Mouse (Mus musculus): ENCODE data around the gene Fibcd1. TPM values are rescaled to one million over a fixed set of nuclear protein-coding genes. Genes with fewer than 3 reads are reported as not detected.

Fibcd1 gene
- polyA plus RNA-seq, 1 experiment: 0.54 TPM

- no peak overlapping the region for H3K4me3 ChIP-seq (ENCODE audit: control insufficient read depth, low read depth, low read length)
- TF ChIP-seq CTCF (IDR thresholded peaks at IDR 0.05; ENCODE audit: control insufficient read depth, insufficient read depth, insufficient replicate concordance, low read depth, low read length) (no peak), POLR2A (IDR thresholded peaks at IDR 0.05; ENCODE audit: control insufficient read depth, low read depth, low read length) (no peak)
- no peaks in the 10 kb centered on the region for H3K27me3 ChIP-seq (ENCODE audit: control insufficient read depth, insufficient read depth, low read length)
- H3K36me3 ChIP-seq (ENCODE audit: control insufficient read depth, insufficient read depth, low read length): no peaks in the 10 kb centered on the region
- H3K27ac ChIP-seq (ENCODE audit: control insufficient read depth, insufficient read depth, low read depth, low read length): no peak overlapping the region
- H3K4me1 ChIP-seq (ENCODE audit: control insufficient read depth, insufficient read depth, low read length): no peaks in the 10 kb centered on the region
These were observed 20.3 kb downstream of the Fibcd1 start for GRCm38 (mm10) chr2:31825469-31825911.

GRCm38 (mm10) chr2:31823933-31824730 lies 21.7 kb downstream of the Fibcd1 start:
- Histone ChIP-seq H3K36me3 (ENCODE audit: control insufficient read depth, insufficient read depth, low read length) (no peaks in the 10 kb centered on the region), H3K4me3 (ENCODE audit: control insufficient read depth, low read depth, low read length) (no peak overlapping the region), H3K27me3 (ENCODE audit: control insufficient read depth, insufficient read depth, low read length) (no peaks in the 10 kb centered on the region), H3K4me1 (ENCODE audit: control insufficient read depth, insufficient read depth, low read length) (no peaks in the 10 kb centered on the region), H3K27ac (ENCODE audit: control insufficient read depth, insufficient read depth, low read depth, low read length) (no peak overlapping the region)
- no peak for TF ChIP-seq POLR2A (IDR thresholded peaks at IDR 0.05; ENCODE audit: control insufficient read depth, low read depth, low read length)
- peak; percentile 79 for TF ChIP-seq CTCF (IDR thresholded peaks at IDR 0.05; ENCODE audit: control insufficient read depth, insufficient read depth, insufficient replicate concordance, low read depth, low read length)

GRCm38 (mm10) chr2:31822524-31823371 lies 23.1 kb downstream of the Fibcd1 start:
- Histone ChIP-seq H3K27ac (ENCODE audit: control insufficient read depth, insufficient read depth, low read depth, low read length) (no peak overlapping the region), H3K4me1 (ENCODE audit: control insufficient read depth, insufficient read depth, low read length) (no peaks in the 10 kb centered on the region), H3K27me3 (ENCODE audit: control insufficient read depth, insufficient read depth, low read length) (no peaks in the 10 kb centered on the region), H3K4me3 (ENCODE audit: control insufficient read depth, low read depth, low read length) (no peak overlapping the region), H3K36me3 (ENCODE audit: control insufficient read depth, insufficient read depth, low read length) (no peaks in the 10 kb centered on the region)
- no peak for TF ChIP-seq POLR2A (IDR thresholded peaks at IDR 0.05; ENCODE audit: control insufficient read depth, low read depth, low read length)
- no peak for TF ChIP-seq CTCF (IDR thresholded peaks at IDR 0.05; ENCODE audit: control insufficient read depth, insufficient read depth, insufficient replicate concordance, low read depth, low read length)

DNA sequence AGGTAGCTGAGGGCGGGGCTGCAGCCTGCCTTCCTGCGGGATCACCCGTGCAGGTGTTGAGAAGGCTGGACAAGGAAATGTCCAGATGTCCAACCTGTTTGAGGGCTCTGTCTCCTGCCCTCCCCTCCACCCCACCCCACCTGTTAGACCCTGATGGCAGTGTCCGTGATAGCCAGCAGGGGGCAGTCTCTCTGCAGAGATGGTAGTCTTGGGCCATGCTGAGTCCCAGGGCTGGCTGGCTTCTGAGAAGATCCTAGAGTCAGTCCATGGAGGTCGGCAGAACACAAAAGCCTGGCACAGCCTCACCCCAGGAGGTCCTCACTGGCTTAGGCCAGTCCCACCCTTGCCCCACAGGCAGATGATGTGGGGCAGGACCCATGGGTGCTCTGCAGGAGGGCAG lies 30.4 kb downstream of the Fibcd1 start:
- Histone ChIP-seq H3K4me3 (ENCODE audit: control insufficient read depth, low read depth, low read length) (no peak overlapping the region), H3K36me3 (ENCODE audit: control insufficient read depth, insufficient read depth, low read length) (no peaks in the 10 kb centered on the region), H3K27me3 (ENCODE audit: control insufficient read depth, insufficient read depth, low read length) (no peaks in the 10 kb centered on the region), H3K4me1 (ENCODE audit: control insufficient read depth, insufficient read depth, low read length) (no peaks in the 10 kb centered on the region), H3K27ac (ENCODE audit: control insufficient read depth, insufficient read depth, low read depth, low read length) (no peak overlapping the region)
- TF ChIP-seq POLR2A (IDR thresholded peaks at IDR 0.05; ENCODE audit: control insufficient read depth, low read depth, low read length): no peak
- peak; percentile 65; the same call in 1 of the 2 replicates for TF ChIP-seq CTCF (IDR thresholded peaks at IDR 0.05; ENCODE audit: control insufficient read depth, insufficient read depth, insufficient replicate concordance, low read depth, low read length)

DNA sequence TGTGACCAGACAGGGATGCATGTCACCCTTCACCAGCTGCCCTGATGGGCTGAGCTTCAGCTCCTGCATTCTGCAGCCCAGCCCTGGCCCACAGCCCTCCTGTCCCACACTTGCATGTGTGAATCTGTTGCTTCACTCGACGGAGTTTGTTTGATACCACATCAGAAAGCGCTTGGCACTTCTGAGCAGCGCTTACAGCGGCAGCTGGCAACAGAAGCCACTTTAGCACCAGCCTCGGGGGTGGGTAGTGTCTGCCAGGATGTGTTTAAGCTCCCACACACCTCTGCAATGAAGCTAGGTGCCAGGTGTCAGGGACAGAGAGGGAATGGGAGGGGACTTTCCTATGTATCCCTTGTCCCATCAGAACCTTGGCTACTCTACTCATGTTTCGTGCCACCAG lies 31.1 kb downstream of the Fibcd1 start:
- Histone ChIP-seq H3K36me3 (ENCODE audit: control insufficient read depth, insufficient read depth, low read length) (no peaks in the 10 kb centered on the region), H3K4me1 (ENCODE audit: control insufficient read depth, insufficient read depth, low read length) (no peaks in the 10 kb centered on the region), H3K27me3 (ENCODE audit: control insufficient read depth, insufficient read depth, low read length) (no peaks in the 10 kb centered on the region), H3K27ac (ENCODE audit: control insufficient read depth, insufficient read depth, low read depth, low read length) (no peak overlapping the region), H3K4me3 (ENCODE audit: control insufficient read depth, low read depth, low read length) (no peak overlapping the region)
- TF ChIP-seq POLR2A (IDR thresholded peaks at IDR 0.05; ENCODE audit: control insufficient read depth, low read depth, low read length) (no peak), CTCF (IDR thresholded peaks at IDR 0.05; ENCODE audit: control insufficient read depth, insufficient read depth, insufficient replicate concordance, low read depth, low read length) (no peak)

- H3K27me3 ChIP-seq (ENCODE audit: control insufficient read depth, insufficient read depth, low read length): no peaks in the 10 kb centered on the region
- TF ChIP-seq CTCF (IDR thresholded peaks at IDR 0.05; ENCODE audit: control insufficient read depth, insufficient read depth, insufficient replicate concordance, low read depth, low read length): no peak
- TF ChIP-seq POLR2A (IDR thresholded peaks at IDR 0.05; ENCODE audit: control insufficient read depth, low read depth, low read length): no peak
- H3K4me3 ChIP-seq (ENCODE audit: control insufficient read depth, low read depth, low read length): no peak overlapping the region
- no peaks in the 10 kb centered on the region for H3K4me1 ChIP-seq (ENCODE audit: control insufficient read depth, insufficient read depth, low read length)
- no peak overlapping the region for H3K27ac ChIP-seq (ENCODE audit: control insufficient read depth, insufficient read depth, low read depth, low read length)
- H3K36me3 ChIP-seq (ENCODE audit: control insufficient read depth, insufficient read depth, low read length): no peaks in the 10 kb centered on the region
These were observed 32.2 kb downstream of the Fibcd1 start for GRCm38 (mm10) chr2:31813641-31814040.

Measured in testis, adult 2 months (tissue).